Mouse (Mus musculus) kidney, adult 11 months (tissue): Measurements from ENCODE around the gene Ccdc96.

Experiments
- DNase-seq: peaks from one replicate; pipeline ENCODE4 v3.0.0; 2022

The Ccdc96 gene

DNA sequence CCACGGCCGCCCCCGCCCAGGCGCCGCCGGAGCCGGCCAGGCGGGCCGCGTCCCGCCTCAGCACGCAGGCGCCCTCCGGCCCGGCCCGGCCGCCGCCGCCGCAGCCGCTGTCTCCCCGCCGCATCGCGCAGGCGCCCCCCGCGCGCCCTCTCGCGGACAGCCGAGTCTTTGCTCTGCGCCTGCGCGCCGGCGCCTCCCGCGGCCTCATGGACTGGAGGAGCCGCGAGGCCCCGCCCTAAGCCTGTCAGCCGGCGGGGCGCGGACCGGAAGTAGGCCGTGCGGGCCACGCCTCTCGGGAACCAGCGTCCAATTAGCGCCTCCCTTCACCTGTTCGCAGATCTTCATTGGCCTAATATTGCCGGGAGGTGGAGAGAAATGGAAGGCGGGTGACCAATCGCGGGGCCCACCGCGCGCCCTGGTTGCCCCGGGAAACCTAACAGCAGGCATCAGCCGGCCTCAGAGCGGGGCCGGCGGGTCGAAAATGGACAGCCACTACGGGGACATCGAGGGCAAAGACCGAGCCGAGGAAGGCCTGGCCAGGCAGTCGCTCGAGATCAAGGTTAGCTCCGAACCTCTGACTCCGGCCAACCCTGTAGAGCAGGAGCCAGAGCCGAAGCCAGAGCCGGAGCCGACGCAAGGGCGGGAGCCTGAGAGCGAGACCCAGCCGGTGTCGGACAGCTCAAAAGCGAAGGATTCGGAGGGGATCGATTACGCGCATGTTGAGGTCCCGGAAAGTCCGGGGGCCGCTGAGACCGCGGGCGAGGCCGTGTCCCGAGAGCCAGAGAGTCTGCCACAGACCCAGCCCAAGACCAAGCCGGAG lies at the start of gene Ccdc96, which contains the start of gene Tada2b:
TSS of gene Ccdc96 (plus strand) at position 418 of the 820 bp plus-strand sequence.
TSS of gene Tada2b (minus strand) at position 115 of the 820 bp plus-strand sequence.
- DNase-seq, result peak; percentile 99

GRCm38 (mm10) chr5:36436858-36437257 lies 47.5 kb upstream of the Ccdc96 start:
- no peak for DNase-seq

DNA sequence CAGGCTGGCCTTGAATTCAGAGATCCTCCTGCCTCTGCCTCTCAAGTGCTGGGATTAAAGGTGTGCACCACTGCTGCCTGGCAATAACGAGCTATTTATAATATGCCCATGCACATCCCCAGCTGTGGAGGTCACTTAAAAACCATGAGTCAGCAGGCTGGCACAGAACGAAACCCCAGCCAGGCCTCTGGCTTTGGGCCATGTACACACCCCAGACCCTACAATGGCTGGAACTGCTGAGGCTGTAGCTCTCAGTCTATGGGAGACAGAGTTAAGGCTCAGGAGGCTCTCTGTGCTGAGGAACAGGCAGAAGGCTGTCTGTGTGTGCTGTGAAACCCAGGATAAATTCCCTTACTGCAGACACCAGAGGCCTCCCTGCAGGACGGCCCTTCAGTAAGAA lies 43.6 kb upstream of the Ccdc96 start:
- DNase-seq, result no peak

- no peak for DNase-seq
Observed at GRCm38 (mm10) chr5:36444611-36445010, 39.8 kb upstream of the Ccdc96 start.

DNA sequence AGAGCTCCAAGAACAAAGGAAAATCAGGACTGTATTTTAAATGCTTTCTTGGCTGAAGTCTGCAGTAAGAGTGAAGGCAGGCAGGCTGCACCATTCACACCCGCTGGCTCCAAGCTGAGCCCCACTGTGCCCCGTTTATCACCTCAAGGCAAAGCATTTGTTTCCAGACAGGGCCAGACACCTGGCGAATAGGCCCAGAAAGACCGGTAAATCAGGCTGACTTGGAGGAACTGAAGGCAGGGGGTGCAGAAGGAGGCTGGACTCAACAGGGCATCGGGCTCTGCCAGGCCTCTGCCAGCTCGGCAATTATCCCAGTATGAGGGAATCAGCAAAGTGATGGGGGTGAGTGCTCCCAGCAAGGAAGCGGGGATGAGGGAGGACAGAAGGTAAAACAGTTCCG lies 39.4 kb upstream of the Ccdc96 start:
- DNase-seq, result no peak

DNA sequence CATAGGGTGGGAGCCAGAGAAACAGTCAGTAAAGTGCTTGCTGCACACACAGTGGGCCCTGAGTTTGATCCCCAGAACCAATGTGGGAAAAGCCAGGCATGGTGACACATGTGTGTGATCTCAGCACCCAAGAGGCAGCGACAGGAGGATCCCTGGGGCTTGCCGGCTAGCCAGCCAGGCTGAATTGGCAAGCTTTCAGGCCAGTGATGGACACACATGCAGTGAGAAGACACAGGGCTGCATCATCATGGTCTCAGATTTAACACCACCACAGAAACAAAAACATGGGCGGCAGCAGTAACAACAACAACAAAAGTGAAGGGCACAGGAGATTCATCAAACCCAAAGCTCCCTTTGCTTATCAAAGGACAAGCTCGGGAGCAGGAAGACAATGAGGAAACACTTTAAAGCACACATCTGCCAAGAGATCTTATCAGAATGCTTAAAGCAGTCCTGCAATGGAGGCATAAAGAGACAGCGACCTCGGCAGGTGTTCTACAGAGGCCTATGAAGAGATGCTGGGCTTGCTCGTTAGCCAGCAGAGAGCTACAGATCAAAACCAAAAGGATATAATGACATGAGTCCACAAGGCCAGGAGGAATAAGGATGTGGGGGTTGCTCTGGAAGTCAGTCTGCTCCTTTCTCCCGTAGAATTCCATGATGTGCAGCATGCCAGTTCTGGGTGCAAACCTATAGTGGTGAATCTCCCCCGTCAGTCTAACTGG lies 38.1 kb upstream of the Ccdc96 start:
- DNase-seq, result no peak

DNA sequence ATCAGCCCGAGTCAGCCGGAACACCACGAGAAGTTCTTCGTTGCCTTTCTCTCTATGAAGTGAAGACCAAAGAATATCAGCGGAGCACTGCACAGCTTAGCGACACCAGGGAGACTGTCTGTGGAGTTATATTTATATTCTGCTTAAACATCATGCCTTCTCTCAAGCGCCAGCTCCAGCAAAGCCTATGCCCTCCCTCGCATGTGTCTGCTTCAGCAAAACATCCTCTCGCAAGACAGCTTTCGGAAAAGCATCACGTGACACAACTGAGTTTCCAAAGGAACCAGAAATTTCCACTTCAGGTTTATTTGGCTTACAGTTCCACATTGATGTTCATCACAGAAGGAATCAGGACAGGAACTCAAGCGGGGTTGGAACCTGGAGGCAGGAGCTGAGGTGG lies 36.5 kb upstream of the Ccdc96 start:
- DNase-seq, result no peak

DNA sequence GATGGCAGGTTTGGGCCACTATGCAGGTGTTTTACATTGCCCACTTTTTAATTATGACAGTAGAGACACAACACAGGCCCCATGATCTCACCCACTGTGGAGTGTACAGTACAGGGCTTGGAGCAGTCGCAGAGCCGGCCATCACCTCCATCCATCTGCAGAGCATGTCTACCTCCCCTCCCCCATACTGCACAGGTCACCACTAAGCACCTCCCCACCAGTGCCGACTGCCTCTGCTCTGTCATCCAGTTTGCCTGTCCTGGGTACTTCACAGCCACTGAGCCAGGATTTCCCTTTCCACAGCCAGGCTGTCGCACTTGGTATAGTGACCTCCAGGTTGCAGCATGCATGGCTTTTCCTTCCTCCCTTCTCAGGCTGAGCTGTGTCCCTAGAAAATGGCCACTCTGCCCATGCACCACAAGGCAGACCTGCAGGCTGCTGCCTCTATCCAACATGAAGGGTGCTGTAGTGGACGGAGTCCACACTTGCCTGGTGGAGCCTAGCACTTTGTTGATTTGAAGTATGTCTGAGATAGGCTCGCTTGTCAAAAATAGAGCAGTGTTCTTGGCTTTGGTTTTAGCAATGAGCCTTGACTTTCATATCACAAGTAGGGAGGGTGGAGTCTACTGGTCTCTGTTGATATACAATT lies 34.6 kb upstream of the Ccdc96 start:
- DNase-seq, result no peak

DNA sequence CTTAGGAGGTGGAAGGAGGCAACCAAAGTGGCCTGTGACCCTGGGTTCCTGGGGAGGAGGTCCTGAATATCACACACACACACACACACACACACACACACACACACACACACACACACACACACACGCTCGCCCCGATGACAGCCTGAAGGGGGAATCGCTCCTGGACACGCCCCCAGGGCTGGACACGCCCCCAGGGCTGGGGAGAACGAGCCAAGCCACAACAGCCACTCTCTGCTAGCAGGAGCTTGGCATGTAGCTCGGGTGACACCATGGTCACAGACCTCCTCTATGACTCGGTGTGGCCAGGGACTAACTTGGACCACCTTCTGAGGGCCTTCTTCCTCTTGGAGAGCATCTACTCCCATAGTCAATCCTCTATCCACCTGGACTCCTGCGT lies 33.3 kb upstream of the Ccdc96 start:
- DNase-seq, result no peak

- DNase-seq, result no peak
Observed at GRCm38 (mm10) chr5:36451872-36452389, 32.5 kb upstream of the Ccdc96 start.

GRCm38 (mm10) chr5:36452821-36453220 lies 31.6 kb upstream of the Ccdc96 start:
- no peak for DNase-seq

- no peak for DNase-seq
Observed at GRCm38 (mm10) chr5:36457706-36458105, 26.7 kb upstream of the Ccdc96 start.

GRCm38 (mm10) chr5:36458926-36459325 lies 25.5 kb upstream of the Ccdc96 start:
- DNase-seq, result no peak

DNA sequence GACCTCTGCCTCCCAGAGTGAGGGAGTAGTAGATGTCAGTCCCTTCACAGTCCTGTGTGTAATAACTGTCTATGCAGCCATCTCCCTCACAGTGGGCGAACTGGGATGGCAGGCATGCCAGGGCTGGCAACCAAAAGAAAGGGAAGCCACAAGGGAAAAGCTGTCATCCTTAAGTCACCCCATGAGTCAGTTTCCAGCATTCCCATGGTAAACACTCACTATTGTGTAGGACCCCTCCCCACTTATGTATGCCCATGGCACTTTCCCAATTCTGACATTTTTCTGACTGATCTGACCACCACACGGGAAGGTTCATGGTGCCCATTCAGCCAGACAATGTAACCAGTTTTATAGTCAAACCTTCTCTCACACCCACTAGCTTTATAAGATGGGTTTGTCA lies 23.7 kb upstream of the Ccdc96 start:
- no peak for DNase-seq

DNA sequence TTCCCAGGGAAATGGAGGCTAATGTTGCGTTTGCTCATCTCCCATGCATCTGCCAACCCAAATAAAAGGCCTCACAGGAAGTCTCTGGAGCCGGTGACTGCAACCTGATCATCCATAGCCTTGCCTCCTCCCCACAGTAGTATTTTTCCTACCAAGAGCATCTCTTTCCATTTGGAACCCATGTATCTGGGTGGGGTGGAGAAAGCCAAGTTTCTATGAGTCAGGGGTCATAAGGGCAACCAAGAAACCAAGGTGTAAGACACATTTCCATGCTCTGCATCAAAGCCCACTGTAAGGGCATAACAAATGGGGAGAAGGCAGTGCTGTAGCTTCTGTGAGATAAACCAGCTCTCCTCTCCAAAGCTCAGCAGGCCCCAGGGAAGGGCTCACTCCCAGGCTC lies 23.2 kb upstream of the Ccdc96 start:
- no peak for DNase-seq

DNA sequence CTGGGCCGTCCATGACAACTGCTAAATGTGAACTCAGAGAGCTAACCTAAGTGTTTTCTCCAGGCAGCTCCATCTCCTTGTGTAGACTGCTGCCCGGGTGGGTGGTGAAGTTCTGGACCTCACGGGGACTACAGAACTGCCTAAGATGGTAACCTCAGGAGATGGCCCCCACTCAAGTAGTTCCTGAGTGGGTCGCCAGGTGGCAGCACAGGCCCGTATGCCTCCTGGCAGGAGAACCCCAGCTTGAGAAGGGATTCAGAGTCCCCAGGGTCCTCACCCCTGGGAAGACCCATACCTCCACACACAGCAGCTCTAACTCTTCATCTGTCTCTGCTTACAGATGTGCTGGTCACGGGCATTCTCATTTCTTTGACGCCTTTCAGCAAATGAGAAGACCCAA lies 21.6 kb upstream of the Ccdc96 start:
- peak; percentile 74 for DNase-seq

DNA sequence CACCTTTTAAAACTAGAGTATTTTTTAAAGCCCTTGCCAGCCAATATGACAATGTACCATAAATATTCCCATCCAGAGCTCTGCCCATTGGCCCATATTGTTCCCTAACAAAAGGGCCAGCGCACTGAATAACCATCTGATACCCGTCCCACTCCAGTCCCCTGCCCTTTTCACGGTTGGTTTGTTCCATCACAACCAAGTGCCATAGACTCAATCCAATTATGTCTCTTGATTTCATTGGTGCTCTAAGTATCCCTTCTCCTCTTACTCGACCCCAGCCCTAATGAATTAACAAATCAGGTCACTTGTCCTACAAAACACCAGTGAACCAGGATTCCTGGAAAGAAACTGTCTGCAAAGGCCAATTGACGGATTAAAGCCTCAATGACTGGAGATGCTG lies 21.0 kb upstream of the Ccdc96 start:
- no peak for DNase-seq

DNA sequence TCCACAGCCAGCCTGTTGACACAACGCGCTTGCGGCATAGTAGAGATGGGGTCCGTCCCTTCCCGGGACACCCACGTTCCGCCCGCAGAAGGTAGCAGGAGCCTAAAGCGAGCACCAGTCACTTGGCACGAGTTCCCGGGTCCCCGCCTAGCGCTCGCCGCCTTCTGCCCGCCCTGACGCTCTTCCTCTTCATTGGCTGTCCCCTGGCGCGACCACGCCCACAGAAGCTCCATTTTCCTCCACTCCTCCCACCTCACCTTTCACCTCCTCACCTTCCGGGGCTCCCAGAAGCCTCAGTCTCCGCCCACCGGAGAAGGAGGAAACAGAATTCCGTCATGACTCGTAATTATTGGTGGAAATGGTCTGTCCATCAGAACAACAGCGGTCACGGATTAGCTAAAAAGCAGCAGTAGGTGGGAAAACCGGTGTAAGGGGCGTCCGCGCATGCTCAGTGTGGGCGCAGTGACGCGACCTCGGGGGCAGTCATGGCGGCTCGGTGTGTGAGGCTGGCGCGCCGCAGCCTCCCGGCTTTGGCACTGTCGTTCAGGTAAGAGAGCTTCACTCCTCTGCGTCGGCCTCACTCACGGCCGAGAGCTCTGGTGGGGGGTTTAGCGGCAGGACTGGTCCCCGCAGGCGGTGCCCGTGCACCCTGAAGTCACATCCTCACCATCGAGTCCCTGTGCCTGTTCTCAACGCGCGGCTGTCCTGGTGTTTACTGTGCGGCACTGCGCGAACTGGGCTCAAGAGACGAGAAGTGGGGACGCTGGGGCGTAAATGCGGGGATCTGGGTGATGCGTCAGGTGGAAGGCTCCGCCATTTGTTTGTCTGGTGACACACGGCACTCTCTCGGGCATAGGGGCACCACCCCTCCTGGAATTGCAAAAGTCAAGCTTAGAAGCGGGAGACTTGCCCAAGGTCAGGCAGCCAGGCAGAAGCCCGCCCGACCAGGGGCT lies 19.4 kb upstream of the Ccdc96 start, which contains the start of gene Grpel1:
TSS of gene Grpel1 (plus strand) at position 290 of the 953 bp plus-strand sequence.
- DNase-seq, result peak; percentile 100

DNA sequence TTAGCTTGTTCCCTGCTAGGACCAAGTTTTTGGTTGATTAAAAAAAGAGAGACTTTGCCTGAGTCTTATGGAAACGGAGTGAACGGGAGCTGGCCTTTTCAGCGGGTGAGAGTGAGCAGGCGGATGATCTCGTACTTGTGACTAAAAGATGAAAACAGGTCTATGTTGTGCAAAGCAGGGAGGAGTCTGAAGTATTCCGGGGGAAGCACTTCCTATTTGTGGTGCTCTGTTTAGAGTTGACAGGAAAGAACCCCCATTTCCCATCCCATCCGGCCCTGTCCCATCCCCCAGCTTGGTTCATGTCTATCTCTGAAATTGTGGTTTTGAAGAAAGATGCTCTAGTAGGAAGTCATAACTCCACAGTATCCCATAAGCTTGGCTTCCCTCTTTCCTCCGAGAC lies 18.5 kb upstream of the Ccdc96 start:
- no peak for DNase-seq

DNA sequence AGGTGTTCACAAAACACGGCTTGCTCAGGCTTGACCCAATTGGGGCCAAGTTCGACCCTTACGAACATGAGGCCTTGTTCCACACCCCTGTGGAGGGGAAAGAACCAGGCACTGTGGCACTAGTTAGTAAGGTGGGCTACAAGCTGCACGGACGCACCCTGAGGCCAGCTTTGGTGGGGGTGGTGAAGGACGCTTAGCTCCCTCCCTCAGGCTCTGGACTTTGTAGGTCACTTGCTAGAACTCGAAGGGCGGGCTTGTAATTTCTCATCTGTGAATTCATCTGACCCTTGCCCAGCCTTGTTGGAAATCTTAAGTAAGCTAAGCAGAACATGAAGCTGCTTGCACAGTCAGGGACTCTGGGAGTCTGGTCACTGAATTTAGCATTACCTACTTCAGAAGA lies 13.2 kb upstream of the Ccdc96 start:
- DNase-seq, result peak; percentile 77

DNA sequence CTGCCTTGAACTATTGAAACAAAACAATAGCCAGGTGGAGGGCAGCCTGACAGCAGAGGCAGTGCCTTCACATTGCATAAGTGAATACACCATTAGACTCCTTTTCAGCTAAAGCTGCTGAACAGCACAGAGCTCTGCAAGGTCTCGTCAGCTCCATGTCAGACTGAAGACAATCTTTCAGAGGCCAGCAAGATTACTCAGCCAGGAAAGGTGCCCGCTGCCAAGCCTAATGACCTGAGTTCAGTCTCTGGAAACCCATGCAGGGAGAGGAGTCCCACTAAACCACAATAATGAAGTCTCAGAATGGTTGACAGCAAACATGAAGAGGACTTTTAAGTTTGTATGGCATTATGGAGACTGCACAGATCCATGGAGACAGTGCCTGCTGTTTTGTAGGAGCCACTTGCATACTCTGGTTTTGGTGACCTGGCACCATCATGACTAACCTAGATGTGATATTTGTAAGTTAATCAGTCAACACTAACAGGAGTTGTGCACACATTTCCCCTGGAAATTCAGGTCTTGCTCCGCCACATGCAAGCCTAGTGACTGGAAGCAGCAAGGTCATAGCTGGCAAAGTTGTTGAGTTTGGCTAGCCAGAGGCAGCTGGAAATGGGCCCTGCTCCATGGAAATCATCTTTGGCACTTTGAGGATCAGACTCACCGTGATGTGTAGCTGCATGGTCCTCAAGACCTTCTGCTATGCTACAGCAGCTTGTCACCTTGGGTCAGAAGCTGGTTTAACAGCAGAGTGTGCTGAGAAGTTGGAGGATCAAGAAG lies 11.3 kb upstream of the Ccdc96 start:
- no peak for DNase-seq
